Mouse (Mus musculus): ENCODE data around the gene Ifna7. TPM values are rescaled to one million over a fixed set of nuclear protein-coding genes. Genes with fewer than 3 reads are reported as not detected.
"Not testable (repeated sequence)": the region's sequence is repeated elsewhere in the genome, so short reads cannot be mapped to it uniquely, and the experiment has no call there.

Gene Ifna7
- polyA plus RNA-seq, 1 experiment from 2014 or later: not detected

- H3K4me3 ChIP-seq (ENCODE audit: low read length); H3K4me2 ChIP-seq (ENCODE audit: low read depth, low read length); H3K36me3 ChIP-seq (ENCODE audit: control insufficient read depth, insufficient read depth, low read length); H3K4me1 ChIP-seq (replicated peaks; ENCODE audit: control insufficient read depth, insufficient read depth, low read length); H3K27ac ChIP-seq (ENCODE audit: low read length); ATAC-seq (ENCODE audit: low read depth); H3K9me3 ChIP-seq (ENCODE audit: control insufficient read depth, low read length); H3K27me3 ChIP-seq (ENCODE audit: control insufficient read depth, insufficient read depth, low read depth, low read length); H3K9ac ChIP-seq (ENCODE audit: low read length): not testable (repeated sequence)
- WGBS: no CpG with 5 or more reads among the region's 28 CpGs
Measured at GRCm38 (mm10) chr4:88791250-88791649, 24.8 kb upstream of the Ifna7 start, which contains the start of gene Gm13278. Gene Gm13278, plus strand, starts transcription at chr4:88791550.

DNA sequence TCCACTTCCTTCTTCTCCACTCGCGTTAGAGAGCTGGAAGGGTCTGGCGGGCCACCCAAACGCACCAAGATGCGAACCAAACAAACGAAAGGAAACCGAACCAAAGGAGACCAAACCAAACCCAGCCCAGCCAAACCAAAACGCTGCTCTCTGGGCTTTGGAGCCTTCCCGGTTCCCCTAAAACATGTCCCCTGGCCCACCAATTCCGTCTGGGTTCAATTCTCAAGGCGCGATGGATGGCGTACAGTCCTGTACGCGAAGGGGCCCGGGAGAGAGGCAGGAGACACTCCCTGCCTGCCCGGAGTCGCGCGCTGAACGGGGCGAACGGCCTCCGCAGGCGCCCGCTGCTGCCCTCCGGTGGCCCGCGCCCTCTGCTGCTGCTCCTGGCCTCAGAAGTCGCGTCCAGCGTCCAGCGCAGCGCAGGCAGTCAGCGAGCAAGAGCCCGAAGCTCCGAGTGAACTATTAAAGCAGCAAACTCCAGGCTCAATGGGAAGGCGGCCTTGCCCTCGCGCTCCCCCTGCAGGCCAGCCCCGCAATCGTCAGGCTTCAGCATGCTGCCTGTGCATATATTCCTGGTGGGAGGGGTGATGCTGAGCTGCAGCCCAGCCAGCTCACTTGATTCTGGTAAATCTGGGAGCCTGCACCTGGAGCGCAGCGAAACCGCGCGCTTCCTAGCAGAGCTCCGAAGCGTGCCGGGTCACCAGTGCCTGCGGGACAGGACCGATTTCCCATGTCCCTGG is 21.9 kb upstream of the Ifna7 start, which contains the start of gene Gm13275:
Gm13275 (plus strand) TSS at position 552 of the 740 bp plus-strand sequence.
- not testable (repeated sequence) for H3K9me3 ChIP-seq (ENCODE audit: control insufficient read depth, low read length); H3K27ac ChIP-seq (ENCODE audit: low read length); H3K4me3 ChIP-seq (ENCODE audit: low read length); H3K9ac ChIP-seq (ENCODE audit: low read length); H3K36me3 ChIP-seq (ENCODE audit: control insufficient read depth, insufficient read depth, low read length); H3K4me1 ChIP-seq (replicated peaks; ENCODE audit: control insufficient read depth, insufficient read depth, low read length); H3K4me2 ChIP-seq (ENCODE audit: low read depth, low read length); ATAC-seq (ENCODE audit: low read depth); H3K27me3 ChIP-seq (ENCODE audit: control insufficient read depth, insufficient read depth, low read depth, low read length)
- WGBS: 0% methylated on average over 8 of the region's 52 CpGs

DNA sequence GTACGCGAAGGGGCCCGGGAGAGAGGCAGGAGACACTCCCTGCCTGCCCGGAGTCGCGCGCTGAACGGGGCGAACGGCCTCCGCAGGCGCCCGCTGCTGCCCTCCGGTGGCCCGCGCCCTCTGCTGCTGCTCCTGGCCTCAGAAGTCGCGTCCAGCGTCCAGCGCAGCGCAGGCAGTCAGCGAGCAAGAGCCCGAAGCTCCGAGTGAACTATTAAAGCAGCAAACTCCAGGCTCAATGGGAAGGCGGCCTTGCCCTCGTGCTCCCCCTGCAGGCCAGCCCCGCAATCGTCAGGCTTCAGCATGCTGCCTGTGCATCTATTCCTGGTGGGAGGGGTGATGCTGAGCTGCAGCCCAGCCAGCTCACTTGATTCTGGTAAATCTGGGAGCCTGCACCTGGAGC is 18.9 kb upstream of the Ifna7 start, which contains the start of gene Gm13279:
Gm13279 (plus strand) TSS at position 301 of the 400 bp plus-strand sequence.
- H3K4me3 ChIP-seq (ENCODE audit: low read length): not testable (repeated sequence)
- no CpG with 5 or more reads among the region's 28 CpGs for WGBS

DNA sequence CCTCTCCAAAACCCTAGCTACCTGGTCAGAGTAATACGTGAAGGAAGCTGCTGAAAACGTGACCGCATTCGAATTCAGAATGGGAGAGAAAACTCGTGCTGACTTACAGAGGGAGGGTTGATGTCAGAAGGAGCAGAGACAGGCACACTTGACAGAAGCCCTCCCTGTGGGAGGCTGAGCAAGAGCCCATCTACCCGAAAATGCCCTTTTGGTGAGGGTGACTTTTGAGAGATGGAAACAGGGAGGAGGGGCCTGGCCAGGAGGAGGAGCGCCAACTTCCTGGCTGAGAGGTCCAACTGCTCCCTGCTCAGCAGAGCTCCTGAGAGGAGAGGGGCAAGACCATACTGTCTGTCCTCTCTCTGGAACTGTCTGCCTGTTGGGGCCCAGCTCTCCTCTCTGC is 16.7 kb upstream of the Ifna7 start, which contains the start of gene Gm13285:
Gm13285 (plus strand) TSS at position 301 of the 400 bp plus-strand sequence.
- H3K4me2 ChIP-seq (ENCODE audit: low read depth, low read length); H3K9ac ChIP-seq (ENCODE audit: low read length); H3K4me1 ChIP-seq (replicated peaks; ENCODE audit: control insufficient read depth, insufficient read depth, low read length); H3K27me3 ChIP-seq (ENCODE audit: control insufficient read depth, insufficient read depth, low read depth, low read length); H3K27ac ChIP-seq (ENCODE audit: low read length); H3K36me3 ChIP-seq (ENCODE audit: control insufficient read depth, insufficient read depth, low read length); H3K9me3 ChIP-seq (ENCODE audit: control insufficient read depth, low read length); ATAC-seq (ENCODE audit: low read depth); H3K4me3 ChIP-seq (ENCODE audit: low read length): not testable (repeated sequence)
- 6% methylated on average over 2 of the region's 7 CpGs for WGBS

More for the DNA sequence above, 18.9 kb upstream of the Ifna7 start, which contains the start of gene Gm13279:
- H3K9ac ChIP-seq (ENCODE audit: low read length); H3K9me3 ChIP-seq (ENCODE audit: control insufficient read depth, low read length); H3K4me1 ChIP-seq (replicated peaks; ENCODE audit: control insufficient read depth, insufficient read depth, low read length); H3K27me3 ChIP-seq (ENCODE audit: control insufficient read depth, insufficient read depth, low read depth, low read length); H3K4me2 ChIP-seq (ENCODE audit: low read depth, low read length); H3K36me3 ChIP-seq (ENCODE audit: control insufficient read depth, insufficient read depth, low read length); ATAC-seq (ENCODE audit: low read depth); H3K27ac ChIP-seq (ENCODE audit: low read length): not testable (repeated sequence)

- WGBS: no CpG with 5 or more reads among the region's 29 CpGs
- ATAC-seq (ENCODE audit: low read depth); H3K36me3 ChIP-seq (ENCODE audit: control insufficient read depth, insufficient read depth, low read length); H3K9ac ChIP-seq (ENCODE audit: low read length); H3K9me3 ChIP-seq (ENCODE audit: control insufficient read depth, low read length); H3K27me3 ChIP-seq (ENCODE audit: control insufficient read depth, insufficient read depth, low read depth, low read length); H3K4me1 ChIP-seq (replicated peaks; ENCODE audit: control insufficient read depth, insufficient read depth, low read length); H3K4me2 ChIP-seq (ENCODE audit: low read depth, low read length); H3K4me3 ChIP-seq (ENCODE audit: low read length); H3K27ac ChIP-seq (ENCODE audit: low read length): not testable (repeated sequence)
Measured at GRCm38 (mm10) chr4:88802954-88803353, 13.1 kb upstream of the Ifna7 start, which contains the start of gene Gm13287. Gene Gm13287, plus strand, starts transcription at chr4:88803254.

DNA sequence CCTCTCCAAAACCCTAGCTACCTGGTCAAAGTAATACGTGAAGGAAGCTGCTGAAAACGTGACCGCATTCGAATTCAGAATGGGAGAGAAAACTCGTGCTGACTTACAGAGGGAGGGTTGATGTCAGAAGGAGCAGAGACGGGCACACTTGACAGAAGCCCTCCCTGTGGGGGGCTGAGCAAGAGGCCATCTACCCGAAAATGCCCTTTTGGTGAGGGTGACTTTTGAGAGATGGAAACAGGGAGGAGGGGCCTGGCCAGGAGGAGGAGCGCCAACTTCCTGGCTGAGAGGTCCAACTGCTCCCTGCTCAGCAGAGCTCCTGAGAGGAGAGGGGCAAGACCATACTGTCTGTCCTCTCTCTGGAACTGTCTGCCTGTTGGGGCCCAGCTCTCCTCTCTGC is 10.8 kb upstream of the Ifna7 start, which contains the start of gene Gm13288:
Gm13288 (plus strand) TSS at position 301 of the 400 bp plus-strand sequence.
- peak within 1 kb of the TSS; percentile 26; the same call in 1 of the 2 replicates for H3K4me3 ChIP-seq (ENCODE audit: low read length)

DNA sequence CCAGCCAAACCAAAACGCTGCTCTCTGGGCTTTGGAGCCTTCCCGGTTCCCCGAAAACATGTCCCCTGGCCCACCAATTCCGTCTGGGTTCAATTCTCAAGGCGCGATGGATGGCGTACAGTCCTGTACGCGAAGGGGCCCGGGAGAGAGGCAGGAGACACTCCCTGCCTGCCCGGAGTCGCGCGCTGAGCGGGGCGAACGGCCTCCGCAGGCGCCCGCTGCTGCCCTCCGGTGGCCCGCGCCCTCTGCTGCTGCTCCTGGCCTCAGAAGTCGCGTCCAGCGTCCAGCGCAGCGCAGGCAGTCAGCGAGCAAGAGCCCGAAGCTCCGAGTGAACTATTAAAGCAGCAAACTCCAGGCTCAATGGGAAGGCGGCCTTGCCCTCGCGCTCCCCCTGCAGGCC is 10.3 kb upstream of the Ifna7 start:
- peak overlapping the region; percentile 26; the same call in 1 of the 2 replicates for H3K4me3 ChIP-seq (ENCODE audit: low read length)
- H3K36me3 ChIP-seq (ENCODE audit: control insufficient read depth, insufficient read depth, low read length); H3K27ac ChIP-seq (ENCODE audit: low read length); ATAC-seq (ENCODE audit: low read depth); H3K9me3 ChIP-seq (ENCODE audit: control insufficient read depth, low read length); H3K9ac ChIP-seq (ENCODE audit: low read length); H3K27me3 ChIP-seq (ENCODE audit: control insufficient read depth, insufficient read depth, low read depth, low read length); H3K4me1 ChIP-seq (replicated peaks; ENCODE audit: control insufficient read depth, insufficient read depth, low read length): not testable (repeated sequence)
- WGBS: no CpG with 5 or more reads among the region's 34 CpGs
- peak overlapping the region; percentile 32; the same call in 1 of the 2 replicates for H3K4me2 ChIP-seq (ENCODE audit: low read depth, low read length)

More for the DNA sequence above, 10.8 kb upstream of the Ifna7 start, which contains the start of gene Gm13288:
- not testable (repeated sequence) for H3K9me3 ChIP-seq (ENCODE audit: control insufficient read depth, low read length); H3K27me3 ChIP-seq (ENCODE audit: control insufficient read depth, insufficient read depth, low read depth, low read length); ATAC-seq (ENCODE audit: low read depth); H3K36me3 ChIP-seq (ENCODE audit: control insufficient read depth, insufficient read depth, low read length); H3K9ac ChIP-seq (ENCODE audit: low read length); H3K27ac ChIP-seq (ENCODE audit: low read length); H3K4me1 ChIP-seq (replicated peaks; ENCODE audit: control insufficient read depth, insufficient read depth, low read length)
- WGBS: no CpG with 5 or more reads among the region's 8 CpGs
- peak within 1 kb of the TSS; percentile 32; the same call in 1 of the 2 replicates for H3K4me2 ChIP-seq (ENCODE audit: low read depth, low read length)

DNA sequence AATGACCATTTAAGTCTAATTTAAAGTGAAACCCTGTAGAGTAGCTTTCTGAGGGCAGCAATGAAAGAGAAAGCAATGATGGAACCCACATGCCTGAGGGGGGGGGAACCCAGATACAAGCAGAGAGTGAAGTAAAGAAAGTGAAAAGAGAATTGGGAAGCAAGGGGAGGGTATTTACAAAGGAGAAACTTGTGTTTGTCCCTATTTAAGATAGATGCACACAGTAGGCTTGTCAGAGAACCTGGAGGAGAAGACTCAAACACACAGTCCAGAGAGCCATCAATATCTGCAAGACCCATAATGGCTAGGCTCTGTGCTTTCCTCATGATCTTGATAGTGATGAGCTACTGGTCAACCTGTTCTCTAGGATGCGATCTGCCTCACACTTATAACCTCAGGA is 3.6 kb downstream of the Ifna7 start, which contains the start of gene Ifna11:
Ifna11 (plus strand) TSS at position 301 of the 400 bp plus-strand sequence.
- no peaks in the 10 kb centered on the region for H3K27me3 ChIP-seq (ENCODE audit: control insufficient read depth, insufficient read depth, low read depth, low read length)
- no peak for ATAC-seq (ENCODE audit: low read depth)
- WGBS: 79% methylated on average over 1 of the region's 1 CpGs

GRCm38 (mm10) chr4:88822995-88823394 is 7.0 kb downstream of the Ifna7 start:
- H3K27ac ChIP-seq (ENCODE audit: low read length): no peak overlapping the region
- H3K4me3 ChIP-seq (ENCODE audit: low read length): no peak overlapping the region
- H3K4me1 ChIP-seq (replicated peaks; ENCODE audit: control insufficient read depth, insufficient read depth, low read length): no peaks in the 10 kb centered on the region
- no peaks in the 10 kb centered on the region for H3K27me3 ChIP-seq (ENCODE audit: control insufficient read depth, insufficient read depth, low read depth, low read length)
- WGBS: 24% methylated on average over 4 of the region's 4 CpGs
- no peak for ATAC-seq (ENCODE audit: low read depth)
- no peaks in the 10 kb centered on the region for H3K9me3 ChIP-seq (ENCODE audit: control insufficient read depth, low read length)
- H3K36me3 ChIP-seq (ENCODE audit: control insufficient read depth, insufficient read depth, low read length): no peaks in the 10 kb centered on the region
- H3K9ac ChIP-seq (ENCODE audit: low read length): no peak overlapping the region
- H3K4me2 ChIP-seq (ENCODE audit: low read depth, low read length): no peak overlapping the region

More for the DNA sequence above, 3.6 kb downstream of the Ifna7 start, which contains the start of gene Ifna11:
- Histone ChIP-seq H3K9ac (ENCODE audit: low read length) (no peak within 1 kb of the TSS), H3K4me3 (ENCODE audit: low read length) (no peak within 1 kb of the TSS), H3K9me3 (ENCODE audit: control insufficient read depth, low read length) (no peaks in the 10 kb centered on the region), H3K4me2 (ENCODE audit: low read depth, low read length) (no peak within 1 kb of the TSS), H3K27ac (ENCODE audit: low read length) (no peak within 1 kb of the TSS), H3K36me3 (ENCODE audit: control insufficient read depth, insufficient read depth, low read length) (no peaks in the 10 kb centered on the region), H3K4me1 (replicated peaks; ENCODE audit: control insufficient read depth, insufficient read depth, low read length) (no peaks in the 10 kb centered on the region)

Data from lung, embryonic 16.5 days (tissue).